Comparison of ENCODE assay signal across 1 mouse cellular context in the genomic region with DNA sequence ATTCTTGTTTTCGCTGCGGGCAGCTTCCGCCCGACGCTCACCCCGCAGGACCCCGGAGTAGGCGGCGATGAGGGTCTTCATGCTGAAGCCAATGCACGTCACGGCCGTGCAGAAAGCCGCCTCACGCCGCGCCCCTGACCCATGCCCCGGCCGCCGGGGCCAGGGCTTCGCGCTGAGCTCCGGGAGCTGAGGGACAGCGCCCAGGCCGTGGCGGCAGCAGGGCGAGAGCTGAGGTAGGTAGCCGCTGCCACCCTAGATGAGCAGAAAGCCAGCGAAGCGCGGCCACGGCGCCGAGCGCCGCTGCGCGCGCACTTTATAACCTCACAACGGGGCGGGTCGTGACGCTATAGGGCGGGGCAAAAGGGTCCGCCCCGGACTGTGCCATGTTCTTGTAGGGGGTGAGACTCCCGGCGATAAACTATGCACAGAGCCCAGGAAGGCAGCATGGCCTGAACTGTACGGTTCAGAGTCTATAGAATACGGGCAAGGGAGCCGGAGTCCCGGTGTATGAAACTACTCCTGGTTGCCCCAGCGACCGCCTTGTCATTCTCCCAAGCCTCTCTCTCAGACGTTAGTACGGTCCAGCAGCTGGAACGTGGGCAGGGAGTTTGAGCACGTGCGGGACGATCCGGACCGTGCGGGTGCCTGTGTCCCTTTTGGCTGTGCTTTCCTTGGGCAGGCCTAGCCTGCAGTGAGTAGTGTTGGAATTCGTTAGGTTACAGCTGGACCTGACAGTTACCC.
TF ChIP-seq lines count a peak whose summit lies in the region.

TSS of gene Dgat2 (minus strand) at position 288 of the 741 bp plus-strand sequence.

TF ChIP-seq in MEL, 35 proteins besides CTCF, POLR2A, EP300 and RAD21 (continued from another document):
- TF ChIP-seq HCFC1 (IDR thresholded peaks at IDR 0.05; ENCODE audit: low read depth, low read length) = peak; percentile 70; the same call in 1 of the 2 replicates
- TF ChIP-seq SIN3A (IDR thresholded peaks at IDR 0.05; ENCODE audit: low read length) = peak; percentile 95
- TF ChIP-seq MAX (IDR thresholded peaks at IDR 0.05; ENCODE audit: low read length) = peak; percentile 98
- peak; percentile 83 for TF ChIP-seq POLR2AphosphoS2 (IDR thresholded peaks at IDR 0.05; ENCODE audit: low read length)
- peak; percentile 61 for TF ChIP-seq NRF1 (IDR thresholded peaks at IDR 0.05; ENCODE audit: insufficient read depth, low read depth, low read length, poor library complexity, severe bottlenecking)
TF ChIP-seq in MEL: peak in this region for 14.
